Mouse (Mus musculus) MEL (cell line): ENCODE measurements around the gene Sh3gl3.

ENCODE experiments used
- CTCF ChIP-seq, 3 experiments: IDR thresholded peaks in 2 of 3; conservative IDR thresholded peaks in 1 of 3; 2 replicates each; pipeline ENCODE4 v1.5.1; 2011 to 2012; ENCODE audit warnings: low read length in 3 of 3, low read depth in 2 of 3, mild to moderate bottlenecking in 2 of 3, improper control_type of control experiment in 1 of 3, inconsistent platforms in 1 of 3, mixed read lengths in 1 of 3, moderate library complexity in 1 of 3; ENCODE audit not compliant: control insufficient read depth in 1 of 3, insufficient read depth in 1 of 3, poor library complexity in 1 of 3, severe bottlenecking in 1 of 3
- EP300 ChIP-seq, 2 experiments: IDR thresholded peaks; 2 replicates each; pipeline ENCODE4 v1.6.1; 2011; ENCODE audit warnings: improper control_type of control experiment in 2 of 2, low read length in 2 of 2, low read depth in 1 of 2, mild to moderate bottlenecking in 1 of 2

- TF ChIP-seq EP300 (IDR thresholded peaks at IDR 0.05; ENCODE audit: low read depth in 1 of 2, low read length in 2 of 2), result no peak
- TF ChIP-seq CTCF (IDR thresholded peaks at IDR 0.05 in 2 of 3, conservative IDR thresholded peaks at IDR 0.05 in 1 of 3; ENCODE audit: control insufficient read depth in 1 of 3, insufficient read depth in 1 of 3, low read depth in 2 of 3, low read length in 3 of 3, poor library complexity in 1 of 3, severe bottlenecking in 1 of 3), result no peak
Measured at GRCm38 (mm10) chr7:82338121-82338520, 164.5 kb downstream of the Sh3gl3 start.
